Mouse (Mus musculus) frontal cortex, postnatal 10 days (tissue): ENCODE data around the gene Klf11.

Source experiments
- DNase-seq, 2 experiments: peaks; one replicate each; pipeline ENCODE4 v3.0.0; 2022; ENCODE audit warnings: low spot score in 2 of 2, mixed read lengths in 1 of 2

Gene Klf11

GRCm38 (mm10) chr12:24703013-24703412 lies 51.9 kb downstream of the Klf11 start:
- DNase-seq: no peak

GRCm38 (mm10) chr12:24705502-24706263 lies 54.6 kb downstream of the Klf11 start:
- DNase-seq: no peak

- no peak for DNase-seq
Measured at GRCm38 (mm10) chr12:24706764-24707479, 55.8 kb downstream of the Klf11 start.

- DNase-seq: no peak
Measured at GRCm38 (mm10) chr12:24707480-24707802, 56.4 kb downstream of the Klf11 start.

- DNase-seq: peak; percentile 83 to 93
Measured at GRCm38 (mm10) chr12:24707954-24708823, 57.1 kb downstream of the Klf11 start, which contains the start of gene Rrm2. Rrm2 (plus strand) TSS chr12:24708241.

- DNase-seq: no peak
Measured at GRCm38 (mm10) chr12:24708824-24709218, 57.7 kb downstream of the Klf11 start.

GRCm38 (mm10) chr12:24709409-24709808 lies 58.3 kb downstream of the Klf11 start:
- no peak for DNase-seq

GRCm38 (mm10) chr12:24709831-24710508 lies 58.9 kb downstream of the Klf11 start:
- no peak for DNase-seq

GRCm38 (mm10) chr12:24710672-24711071 lies 59.6 kb downstream of the Klf11 start:
- no peak for DNase-seq
